Mouse (Mus musculus) hindbrain, embryonic 14.5 days (tissue): ENCODE data around the gene Fgfr2. TPM values are rescaled to one million over a fixed set of nuclear protein-coding genes. Genes with fewer than 3 reads are reported as not detected.

Source experiments
- ATAC-seq: fragments of 200-750 bp; cut with Nextera tagmentation; 2 replicates; pipeline ENCODE4 v1.8.0; 2017; ENCODE audit warnings: moderate number of reproducible peaks, mild to moderate bottlenecking, moderate TSS enrichment, moderate library complexity; ENCODE audit not compliant: low FRiP score
- DNase-seq: peaks from one replicate; pipeline ENCODE4 v3.0.0-alpha.2; 2015; ENCODE audit warnings: low spot score
- H3K27ac ChIP-seq: fragments of 300-500 bp; sonication (generic); 2 replicates; pipeline ENCODE4 v1.5.1; 2014; ENCODE audit warnings: mild to moderate bottlenecking, moderate library complexity
- H3K27me3 ChIP-seq: fragments of 300-500 bp; sonication (generic); 2 replicates; pipeline ENCODE4 v1.6.1; 2014; ENCODE audit warnings: mild to moderate bottlenecking, low read length, mixed read lengths; ENCODE audit not compliant: control insufficient read depth, insufficient read depth
- H3K36me3 ChIP-seq: fragments of 300-500 bp; sonication (generic); replicated peaks from 2 replicates; pipeline ENCODE4 v1.6.1; 2014; ENCODE audit not compliant: control insufficient read depth, insufficient read depth
- H3K4me1 ChIP-seq: fragments of 300-500 bp; sonication (generic); replicated peaks from 2 replicates; pipeline ENCODE4 v1.6.1; 2014; ENCODE audit warnings: antibody characterized with exemption, low read length, mixed read lengths; ENCODE audit not compliant: control insufficient read depth, insufficient read depth
- H3K4me2 ChIP-seq: fragments of 300-500 bp; sonication (generic); replicated peaks from 2 replicates; pipeline ENCODE4 v1.6.1; 2014; ENCODE audit warnings: mild to moderate bottlenecking, moderate library complexity
- H3K4me3 ChIP-seq: fragments of 300-500 bp; sonication (generic); replicated peaks from 2 replicates; pipeline ENCODE4 v1.5.1; 2014; ENCODE audit warnings: mild to moderate bottlenecking, low read length
- H3K9ac ChIP-seq: fragments of 300-500 bp; sonication (generic); 2 replicates; pipeline ENCODE4 v1.6.1; 2014
- H3K9me3 ChIP-seq: fragments of 300-500 bp; sonication (generic); 2 replicates; pipeline ENCODE4 v1.6.1; 2016; ENCODE audit warnings: low read length; ENCODE audit not compliant: control insufficient read depth
- WGBS: fragments of 180-500 bp; shearing (Covaris S2); extraction: QIAGEN DNeasy Blood & Tissue Kit; methylation state at CpG from one replicate; pipeline ENCODE4 v1.1.7; 2014; 5-methylcytosine and 5-hydroxymethylcytosine counted together
- polyA plus RNA-seq: library from polyadenylated mRNA; unstranded; fragments of >200 nt; fragmentation: Nextera tagmentation; extraction: Ambion mirVana; gene quantifications from 2 replicates; pipeline ENCODE4 v1.2.1, GENCODE M21; 2014

Fgfr2 gene
- polyA plus RNA-seq, 1 experiment from 2014 or later: 43.5 TPM

DNA sequence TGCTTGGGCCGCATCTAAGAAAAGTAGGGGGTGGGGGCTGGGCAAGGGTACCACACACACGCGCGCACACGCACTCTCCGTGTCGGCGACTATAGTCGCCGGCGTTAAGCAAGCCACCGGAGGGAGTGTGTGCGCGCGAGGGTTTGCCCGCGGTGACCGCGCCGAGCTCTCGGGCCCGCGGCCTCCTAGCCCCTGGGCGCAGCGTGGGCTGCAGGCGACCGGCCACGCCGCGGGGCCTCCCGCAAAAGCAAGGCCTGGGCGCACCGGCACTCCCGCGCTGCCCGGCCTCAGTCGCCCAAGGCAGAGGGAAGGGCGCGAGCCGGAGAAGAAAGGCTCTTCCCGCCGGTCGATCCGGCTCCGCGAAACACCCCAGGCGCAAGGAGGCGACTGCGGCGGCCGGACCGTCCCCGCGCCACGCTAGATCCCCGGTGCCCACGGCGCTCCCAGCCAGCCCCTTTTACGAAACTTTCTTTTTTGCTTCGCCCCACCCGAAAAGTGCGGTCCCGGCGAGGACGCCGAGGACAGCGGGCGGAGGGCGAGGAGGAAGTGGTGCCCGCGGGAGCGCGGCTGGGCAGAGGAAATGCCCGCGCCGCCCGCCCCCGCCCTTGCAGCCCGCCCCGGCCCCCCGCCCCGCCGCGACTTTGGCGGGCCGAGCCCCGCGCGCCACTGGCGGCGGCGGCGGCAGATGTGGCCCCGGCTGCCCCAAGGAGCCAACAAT is 1.3 kb downstream of the Fgfr2 start:
- ATAC-seq (0 out of 2 replicates have a peak, but pooled peaks have one; percentile 26), DNase-seq (peak; percentile 50)
- Histone ChIP-seq H3K4me1 (peaks cover 38% of the 10 kb centered on the region), H3K27ac (peak overlapping the region; percentile 97), H3K4me2 (peak overlapping the region; percentile 100), H3K36me3 (no peaks in the 10 kb centered on the region), H3K27me3 (peaks cover 8% of the 10 kb centered on the region; the same call in 1 of the 2 replicates), H3K4me3 (peak overlapping the region; percentile 94), H3K9me3 (no peaks in the 10 kb centered on the region), H3K9ac (peak overlapping the region; percentile 97)
- WGBS: under 1% methylated on average over 76 of the region's 94 CpGs

GRCm38 (mm10) chr7:133121080-133121607 is 2.0 kb downstream of the Fgfr2 start:
- H3K4me1 ChIP-seq: peaks cover 43% of the 10 kb centered on the region
- no peaks in the 10 kb centered on the region for H3K36me3 ChIP-seq
- peak overlapping the region; percentile 97 for H3K27ac ChIP-seq
- H3K27me3 ChIP-seq: peaks cover 7% of the 10 kb centered on the region; the same call in 1 of the 2 replicates
- H3K9ac ChIP-seq: peak overlapping the region; percentile 97
- ATAC-seq (no peak), DNase-seq (no peak)
- H3K4me3 ChIP-seq: peak overlapping the region; percentile 94
- no peaks in the 10 kb centered on the region for H3K9me3 ChIP-seq
- peak overlapping the region; percentile 100 for H3K4me2 ChIP-seq
- 1% methylated on average over 14 of the region's 14 CpGs for WGBS

GRCm38 (mm10) chr7:133120221-133120751 is 2.9 kb downstream of the Fgfr2 start:
- ATAC-seq: no peak
- Histone ChIP-seq H3K4me3 (peak overlapping the region; percentile 94), H3K4me2 (peak overlapping the region; percentile 100), H3K9ac (peak overlapping the region; percentile 24), H3K9me3 (no peaks in the 10 kb centered on the region), H3K27me3 (peaks cover 3% of the 10 kb centered on the region; the same call in 1 of the 2 replicates), H3K4me1 (peaks cover 52% of the 10 kb centered on the region), H3K36me3 (no peaks in the 10 kb centered on the region), H3K27ac (no peak overlapping the region)
- WGBS: 4% methylated on average over 15 of the region's 15 CpGs
- DNase-seq: no peak

GRCm38 (mm10) chr7:133117815-133118214 is 5.3 kb downstream of the Fgfr2 start:
- ATAC-seq (no peak), DNase-seq (no peak)
- WGBS: 14% methylated on average over 2 of the region's 2 CpGs
- Histone ChIP-seq H3K9me3 (no peaks in the 10 kb centered on the region), H3K4me3 (no peak overlapping the region), H3K36me3 (no peaks in the 10 kb centered on the region), H3K27ac (peak overlapping the region; percentile 53; the same call in 1 of the 2 replicates), H3K27me3 (no peaks in the 10 kb centered on the region), H3K4me1 (peaks cover 62% of the 10 kb centered on the region), H3K4me2 (0 out of 2 replicates have a peak overlapping the region, but pooled peaks have one; percentile 12), H3K9ac (no peak overlapping the region)

GRCm38 (mm10) chr7:133116542-133116941 is 6.6 kb downstream of the Fgfr2 start:
- no peak overlapping the region for H3K9ac ChIP-seq
- H3K4me1 ChIP-seq: peaks cover 70% of the 10 kb centered on the region
- no peak overlapping the region for H3K27ac ChIP-seq
- no peak overlapping the region for H3K4me2 ChIP-seq
- H3K36me3 ChIP-seq: no peaks in the 10 kb centered on the region
- no peaks in the 10 kb centered on the region for H3K9me3 ChIP-seq
- H3K4me3 ChIP-seq: no peak overlapping the region
- no peak for ATAC-seq
- no peaks in the 10 kb centered on the region for H3K27me3 ChIP-seq
- DNase-seq: no peak

DNA sequence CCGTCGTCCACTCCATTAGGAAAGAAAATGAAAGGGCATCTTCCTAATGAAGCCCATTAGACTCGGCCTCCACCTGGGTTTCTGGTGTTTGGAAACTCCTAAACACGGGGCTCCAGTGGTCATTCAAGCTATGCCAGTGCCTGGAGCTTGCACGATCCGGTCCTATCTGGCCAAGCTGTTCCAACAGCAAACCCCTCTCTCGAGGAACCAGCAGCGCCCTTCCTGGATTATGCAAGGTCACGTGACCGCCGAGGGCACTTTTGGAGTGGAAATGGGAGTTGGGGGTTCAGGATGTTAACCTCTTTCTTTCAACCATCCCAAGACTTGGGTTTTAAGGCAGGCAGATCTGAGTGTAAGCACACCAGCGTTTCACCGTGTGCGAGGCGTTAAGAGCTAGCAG is 7.3 kb downstream of the Fgfr2 start:
- H3K36me3 ChIP-seq: no peaks in the 10 kb centered on the region
- DNase-seq (no peak), ATAC-seq (no peak)
- H3K27me3 ChIP-seq: no peaks in the 10 kb centered on the region
- WGBS: 15% methylated on average over 15 of the region's 15 CpGs
- peaks cover 70% of the 10 kb centered on the region for H3K4me1 ChIP-seq
- peak overlapping the region; percentile 37 for H3K4me2 ChIP-seq
- no peaks in the 10 kb centered on the region for H3K9me3 ChIP-seq
- H3K27ac ChIP-seq: no peak overlapping the region
- H3K4me3 ChIP-seq: no peak overlapping the region
- H3K9ac ChIP-seq: no peak overlapping the region

DNA sequence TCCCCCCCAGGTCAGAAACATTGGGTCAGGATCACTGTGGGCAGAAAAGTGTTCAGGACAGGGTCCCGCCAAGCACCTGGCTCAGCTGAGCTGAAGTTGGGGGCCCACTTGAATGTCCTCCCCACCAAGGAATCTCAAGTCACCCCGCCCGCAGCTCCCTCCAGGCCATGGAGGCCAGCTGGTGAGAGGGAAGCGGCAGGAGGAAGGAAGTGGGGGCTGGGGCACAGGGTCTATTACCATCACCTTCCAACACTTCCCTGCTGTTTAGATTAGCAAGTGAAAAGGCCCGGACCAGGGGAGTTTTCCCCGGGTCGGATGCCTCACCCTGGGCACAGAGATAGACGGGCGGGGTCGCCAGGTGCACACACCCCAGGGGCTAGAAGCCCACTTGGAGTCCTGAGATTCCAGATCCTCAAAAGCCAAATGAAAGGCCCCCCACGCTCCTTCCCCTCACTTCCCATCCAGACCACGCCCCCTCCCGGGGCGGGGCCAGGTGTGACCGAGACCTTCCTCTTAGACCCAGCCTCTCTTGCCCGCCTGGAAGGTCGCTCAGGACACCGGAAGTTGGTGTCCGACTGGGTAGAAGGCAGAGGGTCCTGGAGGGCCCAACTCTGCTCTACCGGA is 8.2 kb downstream of the Fgfr2 start:
- DNase-seq: no peak
- no peak overlapping the region for H3K4me3 ChIP-seq
- H3K9ac ChIP-seq: no peak overlapping the region
- H3K9me3 ChIP-seq: no peaks in the 10 kb centered on the region
- no peak for ATAC-seq
- peak overlapping the region; percentile 37 for H3K4me2 ChIP-seq
- H3K36me3 ChIP-seq: no peaks in the 10 kb centered on the region
- 19% methylated on average over 20 of the region's 20 CpGs for WGBS
- H3K27ac ChIP-seq: no peak overlapping the region
- peaks cover 62% of the 10 kb centered on the region for H3K4me1 ChIP-seq
- H3K27me3 ChIP-seq: no peaks in the 10 kb centered on the region

DNA sequence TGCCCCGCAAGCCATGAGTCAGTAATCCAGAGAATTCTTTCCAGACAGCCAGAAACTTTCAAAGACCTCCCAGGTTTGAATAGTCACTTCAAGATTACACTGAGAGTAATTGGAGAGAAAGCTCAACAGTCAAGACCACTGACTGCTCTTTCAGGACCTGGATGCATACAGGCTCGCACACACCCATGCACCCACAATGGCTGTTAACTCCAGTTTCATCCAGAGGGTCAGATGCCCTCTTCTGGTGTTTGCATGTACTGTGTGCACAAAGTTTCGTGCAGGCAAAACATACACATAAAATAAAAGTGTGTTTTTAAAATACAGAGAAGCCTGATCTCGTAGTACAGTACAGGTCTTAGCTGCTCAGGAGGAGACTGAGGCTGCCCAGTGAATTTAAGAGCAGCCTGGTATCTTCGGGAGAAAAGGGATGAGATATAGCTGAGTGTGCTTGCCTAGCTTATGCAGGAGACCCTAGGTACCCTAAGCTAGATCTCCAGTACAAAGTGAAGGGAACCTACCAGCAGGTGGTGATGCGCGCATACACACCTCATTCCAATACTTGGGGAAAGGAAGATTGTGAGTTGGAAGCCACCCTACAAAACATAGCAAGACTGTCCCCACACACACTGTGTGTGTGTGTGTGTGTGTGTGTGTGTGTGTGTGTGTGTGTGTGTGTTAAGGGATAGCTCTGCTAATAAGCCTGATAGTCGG is 9.8 kb downstream of the Fgfr2 start:
- H3K27ac ChIP-seq: no peak overlapping the region
- no peaks in the 10 kb centered on the region for H3K36me3 ChIP-seq
- H3K9me3 ChIP-seq: no peaks in the 10 kb centered on the region
- ATAC-seq: no peak
- peaks cover 52% of the 10 kb centered on the region for H3K4me1 ChIP-seq
- no peak overlapping the region for H3K9ac ChIP-seq
- no peak overlapping the region for H3K4me2 ChIP-seq
- no peak for DNase-seq
- 79% methylated on average over 8 of the region's 8 CpGs for WGBS
- no peak overlapping the region for H3K4me3 ChIP-seq
- no peaks in the 10 kb centered on the region for H3K27me3 ChIP-seq
